Mouse (Mus musculus): ENCODE measurements around the gene C5ar2.

The C5ar2 gene

DNA sequence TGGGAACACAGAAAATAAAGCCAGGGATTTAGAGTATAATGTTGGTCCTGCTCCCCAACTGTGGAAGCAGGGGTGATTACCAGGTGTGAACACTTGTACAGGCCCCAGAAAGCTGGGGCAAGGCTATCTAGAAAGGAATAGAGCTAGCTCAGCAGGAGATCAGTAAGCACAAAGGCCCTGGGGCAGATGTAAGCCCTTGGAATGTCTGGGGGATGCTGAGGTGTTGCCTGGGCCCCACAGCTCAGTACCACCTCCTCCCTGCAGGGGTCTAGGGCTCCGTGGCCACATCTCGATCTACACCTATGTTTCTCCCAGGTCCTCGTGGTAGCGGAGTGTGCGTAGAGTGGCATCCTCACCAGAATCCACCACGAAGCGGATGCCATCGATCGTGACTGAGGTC lies 30.0 kb downstream of the C5ar2 start:
- Histone ChIP-seq H3K27me3 (ENCODE audit: insufficient read depth, low read length) (peaks cover 4% of the 10 kb centered on the region; the same call in 1 of the 2 replicates), H3K4me1 (replicated peaks; ENCODE audit: low read depth, low read length) (peaks cover 49% of the 10 kb centered on the region), H3K4me3 (replicated peaks; ENCODE audit: low read length) (no peak overlapping the region), H3K9me3 (ENCODE audit: low read length) (no peaks in the 10 kb centered on the region), H3K36me3 (ENCODE audit: insufficient read depth, low read length) (peaks cover 40% of the 10 kb centered on the region)
- TF ChIP-seq POU5F1 (IDR thresholded peaks at IDR 0.05; ENCODE audit: borderline replicate concordance, low read length) (no peak), NANOG (IDR thresholded peaks at IDR 0.05; ENCODE audit: borderline replicate concordance, low read length) (no peak), CTCF (conservative IDR thresholded peaks at IDR 0.05; ENCODE audit: low read length) (no peak; the same call in 1 of the 2 replicates)

DNA sequence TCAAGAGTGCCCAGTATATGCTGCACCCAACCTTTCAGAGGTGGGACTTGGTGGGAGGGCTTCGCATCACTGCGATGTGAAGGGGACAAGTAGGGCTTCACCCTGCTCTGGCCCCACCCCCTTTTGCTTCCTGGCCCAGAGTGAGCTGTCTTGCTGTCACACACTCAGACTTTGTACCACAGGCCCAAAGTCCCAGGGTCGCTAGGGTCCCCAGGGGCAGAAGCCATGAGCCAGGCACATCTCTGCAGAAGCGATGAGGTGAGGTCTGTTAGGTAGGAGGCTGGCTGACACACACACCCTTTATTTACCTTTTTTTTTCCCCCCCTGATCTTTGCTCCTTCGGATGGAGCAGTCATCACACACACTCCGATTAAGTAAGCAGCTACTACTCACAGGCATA lies 30.8 kb downstream of the C5ar2 start:
- Histone ChIP-seq H3K9me3 (ENCODE audit: low read length) (no peaks in the 10 kb centered on the region), H3K27me3 (ENCODE audit: insufficient read depth, low read length) (peaks cover 4% of the 10 kb centered on the region; the same call in 1 of the 2 replicates), H3K36me3 (ENCODE audit: insufficient read depth, low read length) (peaks cover 43% of the 10 kb centered on the region), H3K4me3 (replicated peaks; ENCODE audit: low read length) (peak overlapping the region; percentile 54; the same call in 1 of the 2 replicates), H3K4me1 (replicated peaks; ENCODE audit: low read depth, low read length) (peaks cover 41% of the 10 kb centered on the region)
- TF ChIP-seq NANOG (IDR thresholded peaks at IDR 0.05; ENCODE audit: borderline replicate concordance, low read length) (no peak), POU5F1 (IDR thresholded peaks at IDR 0.05; ENCODE audit: borderline replicate concordance, low read length) (no peak), CTCF (conservative IDR thresholded peaks at IDR 0.05; ENCODE audit: low read length) (no peak)

- no peak overlapping the region for H3K4me3 ChIP-seq (replicated peaks; ENCODE audit: low read length)
- H3K36me3 ChIP-seq (ENCODE audit: insufficient read depth, low read length): peaks cover 37% of the 10 kb centered on the region
- peaks cover 2% of the 10 kb centered on the region; the same call in 1 of the 2 replicates for H3K27me3 ChIP-seq (ENCODE audit: insufficient read depth, low read length)
- H3K4me1 ChIP-seq (replicated peaks; ENCODE audit: low read depth, low read length): peaks cover 28% of the 10 kb centered on the region
- no peaks in the 10 kb centered on the region for H3K9me3 ChIP-seq (ENCODE audit: low read length)
- TF ChIP-seq CTCF (conservative IDR thresholded peaks at IDR 0.05; ENCODE audit: low read length) (no peak), NANOG (IDR thresholded peaks at IDR 0.05; ENCODE audit: borderline replicate concordance, low read length) (no peak), POU5F1 (IDR thresholded peaks at IDR 0.05; ENCODE audit: borderline replicate concordance, low read length) (no peak)
Measured at GRCm38 (mm10) chr7:16210862-16211365, 33.0 kb downstream of the C5ar2 start.

- TF ChIP-seq CTCF (conservative IDR thresholded peaks at IDR 0.05; ENCODE audit: low read length) (no peak), NANOG (IDR thresholded peaks at IDR 0.05; ENCODE audit: borderline replicate concordance, low read length) (no peak), POU5F1 (IDR thresholded peaks at IDR 0.05; ENCODE audit: borderline replicate concordance, low read length) (no peak)
- Histone ChIP-seq H3K27me3 (ENCODE audit: insufficient read depth, low read length) (0 out of 2 replicates have a peak, but pooled peaks cover 3% of the 10 kb centered on the region), H3K36me3 (ENCODE audit: insufficient read depth, low read length) (peaks cover 19% of the 10 kb centered on the region), H3K9me3 (ENCODE audit: low read length) (no peaks in the 10 kb centered on the region), H3K4me1 (replicated peaks; ENCODE audit: low read depth, low read length) (peaks cover 26% of the 10 kb centered on the region), H3K4me3 (replicated peaks; ENCODE audit: low read length) (no peak overlapping the region)
Measured at GRCm38 (mm10) chr7:16208781-16209665, 34.9 kb downstream of the C5ar2 start.

DNA sequence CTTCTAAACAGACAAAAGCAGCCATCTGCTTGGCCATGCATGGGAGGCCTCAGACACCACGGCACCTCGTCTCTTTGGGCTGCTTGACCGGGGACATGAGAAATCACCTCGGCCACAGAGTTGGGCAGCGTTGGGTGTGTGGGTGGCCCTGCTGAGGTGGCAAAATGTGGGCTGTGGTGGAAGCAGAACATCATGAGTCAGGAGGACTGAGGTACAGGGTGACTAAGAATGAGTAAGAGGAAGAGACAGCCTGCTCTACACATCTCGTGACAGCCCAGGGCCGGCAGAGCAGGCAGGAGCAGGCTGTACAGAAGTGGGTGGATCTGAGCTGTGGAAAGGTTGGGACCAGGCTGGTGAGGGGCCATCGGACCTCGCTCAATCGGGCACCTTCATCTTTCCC lies 36.5 kb downstream of the C5ar2 start:
- TF ChIP-seq CTCF (conservative IDR thresholded peaks at IDR 0.05; ENCODE audit: low read length) (no peak), NANOG (IDR thresholded peaks at IDR 0.05; ENCODE audit: borderline replicate concordance, low read length) (no peak), POU5F1 (IDR thresholded peaks at IDR 0.05; ENCODE audit: borderline replicate concordance, low read length) (no peak)
- no peak overlapping the region for H3K4me3 ChIP-seq (replicated peaks; ENCODE audit: low read length)

DNA sequence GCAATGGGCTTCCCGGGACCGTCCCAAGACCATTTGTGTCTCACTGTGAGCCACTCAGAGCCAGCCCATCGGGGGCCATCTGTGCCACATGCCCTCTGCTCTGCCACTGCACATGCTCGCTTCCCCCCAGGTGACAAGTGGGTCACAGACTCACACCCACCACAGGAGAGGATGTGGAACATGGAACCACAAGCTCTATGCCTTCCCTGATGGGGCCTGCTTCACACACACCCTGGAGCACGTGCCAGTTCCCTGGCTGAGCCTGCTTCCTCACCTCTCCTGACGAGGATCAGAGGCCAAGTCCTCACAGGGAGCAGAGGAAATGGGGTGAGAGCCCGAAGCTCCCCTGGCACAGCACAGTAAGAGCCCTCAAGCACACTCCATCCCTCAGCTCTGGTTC lies 36.9 kb downstream of the C5ar2 start:
- H3K4me3 ChIP-seq (replicated peaks; ENCODE audit: low read length): no peak overlapping the region
- no peaks in the 10 kb centered on the region for H3K9me3 ChIP-seq (ENCODE audit: low read length)
- peaks cover 23% of the 10 kb centered on the region for H3K4me1 ChIP-seq (replicated peaks; ENCODE audit: low read depth, low read length)
- no peak for TF ChIP-seq NANOG (IDR thresholded peaks at IDR 0.05; ENCODE audit: borderline replicate concordance, low read length)
- TF ChIP-seq POU5F1 (IDR thresholded peaks at IDR 0.05; ENCODE audit: borderline replicate concordance, low read length): no peak
- no peak for TF ChIP-seq CTCF (conservative IDR thresholded peaks at IDR 0.05; ENCODE audit: low read length)
- peaks cover 21% of the 10 kb centered on the region for H3K36me3 ChIP-seq (ENCODE audit: insufficient read depth, low read length)
- 0 out of 2 replicates have a peak, but pooled peaks cover 3% of the 10 kb centered on the region for H3K27me3 ChIP-seq (ENCODE audit: insufficient read depth, low read length)

More for the DNA sequence above, 36.5 kb downstream of the C5ar2 start:
- peaks cover 23% of the 10 kb centered on the region for H3K4me1 ChIP-seq (replicated peaks; ENCODE audit: low read depth, low read length)
- no peaks in the 10 kb centered on the region for H3K9me3 ChIP-seq (ENCODE audit: low read length)
- H3K27me3 ChIP-seq (ENCODE audit: insufficient read depth, low read length): 0 out of 2 replicates have a peak, but pooled peaks cover 3% of the 10 kb centered on the region
- H3K36me3 ChIP-seq (ENCODE audit: insufficient read depth, low read length): peaks cover 20% of the 10 kb centered on the region

DNA sequence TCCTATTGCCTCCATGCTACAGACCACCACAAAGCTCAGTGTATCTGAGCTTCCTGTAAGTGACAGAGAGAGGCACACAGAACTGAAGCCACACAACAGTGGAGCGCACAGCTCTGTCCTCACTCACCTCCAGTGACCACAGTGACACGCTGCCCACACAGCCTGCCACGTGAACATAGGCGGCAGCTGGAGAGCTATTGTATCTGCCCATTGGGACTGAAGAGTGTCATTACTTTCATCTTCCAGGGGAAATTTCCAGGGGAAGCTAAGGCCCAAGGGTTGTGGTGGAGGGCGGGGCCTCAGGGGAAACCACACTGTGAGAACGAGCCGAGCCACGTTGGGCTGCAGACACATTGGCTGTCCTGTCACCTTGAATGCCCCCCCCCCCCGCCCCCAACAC lies 39.2 kb downstream of the C5ar2 start:
- Histone ChIP-seq H3K9me3 (ENCODE audit: low read length) (no peaks in the 10 kb centered on the region), H3K4me1 (replicated peaks; ENCODE audit: low read depth, low read length) (peaks cover 23% of the 10 kb centered on the region), H3K27me3 (ENCODE audit: insufficient read depth, low read length) (0 out of 2 replicates have a peak, but pooled peaks cover 3% of the 10 kb centered on the region), H3K36me3 (ENCODE audit: insufficient read depth, low read length) (peaks cover 25% of the 10 kb centered on the region; the same call in 1 of the 2 replicates), H3K4me3 (replicated peaks; ENCODE audit: low read length) (no peak overlapping the region)
- no peak for TF ChIP-seq POU5F1 (IDR thresholded peaks at IDR 0.05; ENCODE audit: borderline replicate concordance, low read length)
- TF ChIP-seq CTCF (conservative IDR thresholded peaks at IDR 0.05; ENCODE audit: low read length): no peak
- no peak for TF ChIP-seq NANOG (IDR thresholded peaks at IDR 0.05; ENCODE audit: borderline replicate concordance, low read length)

DNA sequence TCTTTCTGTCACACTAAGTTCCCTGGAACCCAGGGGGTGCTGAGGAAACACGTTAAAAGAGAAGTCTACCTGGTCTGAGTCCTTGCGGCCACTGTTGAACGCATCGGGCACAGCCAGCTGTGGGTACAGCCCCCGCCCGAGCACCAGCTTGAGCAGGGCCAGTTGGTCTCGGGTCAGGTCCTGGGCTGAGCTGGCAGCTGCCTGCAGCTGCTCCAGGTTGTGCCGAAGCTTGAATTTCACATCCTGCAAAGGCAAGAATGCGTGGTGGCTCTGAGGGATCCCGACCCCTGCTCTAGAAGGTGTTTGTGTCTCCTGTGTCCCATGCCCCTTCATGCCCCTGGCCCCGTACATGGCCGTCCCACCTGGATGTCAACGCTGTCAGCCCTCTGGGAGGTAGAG lies 40.5 kb downstream of the C5ar2 start:
- Histone ChIP-seq H3K4me1 (replicated peaks; ENCODE audit: low read depth, low read length) (peaks cover 34% of the 10 kb centered on the region), H3K9me3 (ENCODE audit: low read length) (no peaks in the 10 kb centered on the region), H3K36me3 (ENCODE audit: insufficient read depth, low read length) (peaks cover 24% of the 10 kb centered on the region; the same call in 1 of the 2 replicates), H3K4me3 (replicated peaks; ENCODE audit: low read length) (no peak overlapping the region), H3K27me3 (ENCODE audit: insufficient read depth, low read length) (0 out of 2 replicates have a peak, but pooled peaks cover 3% of the 10 kb centered on the region)
- TF ChIP-seq CTCF (conservative IDR thresholded peaks at IDR 0.05; ENCODE audit: low read length) (no peak), NANOG (IDR thresholded peaks at IDR 0.05; ENCODE audit: borderline replicate concordance, low read length) (no peak), POU5F1 (IDR thresholded peaks at IDR 0.05; ENCODE audit: borderline replicate concordance, low read length) (no peak)

Data from E14TG2a.4 (cell line).